Mouse (Mus musculus) right cerebral cortex, postnatal 25 days (tissue): ENCODE data around the gene Aox4.

Source experiments
- DNase-seq: peaks from one replicate; pipeline ENCODE4 v3.0.0; 2022

Gene Aox4

GRCm38 (mm10) chr1:58303726-58304125 lies 93.5 kb downstream of the Aox4 start:
- no peak for DNase-seq

DNA sequence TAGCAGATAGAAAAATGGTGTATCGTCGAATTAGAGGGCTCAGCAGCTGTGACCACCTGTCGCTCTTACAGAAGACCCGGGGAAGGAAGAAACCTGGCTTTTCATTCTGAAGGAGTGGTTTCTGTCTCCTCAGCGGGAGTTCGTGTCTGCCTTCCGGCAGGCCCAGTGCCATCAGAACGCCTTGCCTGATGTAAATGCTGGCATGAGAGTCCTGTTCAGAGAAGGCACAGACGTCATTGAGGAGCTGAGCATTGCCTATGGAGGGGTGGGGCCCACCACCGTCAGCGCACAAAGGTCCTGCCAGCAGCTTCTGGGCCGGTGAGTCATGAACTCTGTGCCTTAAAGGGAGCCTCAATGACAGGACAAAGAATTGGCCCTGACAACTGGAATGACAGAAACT lies 94.1 kb downstream of the Aox4 start:
- DNase-seq = no peak

GRCm38 (mm10) chr1:58307181-58307580 lies 97.0 kb downstream of the Aox4 start:
- DNase-seq = no peak

GRCm38 (mm10) chr1:58308594-58308993 lies 98.4 kb downstream of the Aox4 start:
- no peak for DNase-seq

DNA sequence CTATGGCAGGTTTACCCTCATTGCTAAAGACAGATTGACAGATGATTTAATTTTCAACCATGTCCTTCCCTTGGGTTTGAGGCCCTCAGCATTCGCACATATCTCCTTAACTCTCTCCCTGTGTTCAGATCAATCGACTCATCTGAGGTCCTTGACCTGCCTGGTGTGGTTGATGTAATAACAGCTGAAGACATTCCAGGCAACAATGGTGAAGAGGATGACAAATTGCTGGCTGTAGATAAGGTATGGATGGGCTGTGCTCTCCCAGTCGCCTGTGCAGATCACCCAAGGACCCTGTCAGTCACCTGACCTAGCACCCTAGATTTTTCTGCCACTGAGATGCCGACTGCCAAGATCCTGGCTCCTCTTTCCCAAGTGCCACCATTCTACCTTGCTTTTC lies 99.7 kb downstream of the Aox4 start:
- DNase-seq = no peak

DNA sequence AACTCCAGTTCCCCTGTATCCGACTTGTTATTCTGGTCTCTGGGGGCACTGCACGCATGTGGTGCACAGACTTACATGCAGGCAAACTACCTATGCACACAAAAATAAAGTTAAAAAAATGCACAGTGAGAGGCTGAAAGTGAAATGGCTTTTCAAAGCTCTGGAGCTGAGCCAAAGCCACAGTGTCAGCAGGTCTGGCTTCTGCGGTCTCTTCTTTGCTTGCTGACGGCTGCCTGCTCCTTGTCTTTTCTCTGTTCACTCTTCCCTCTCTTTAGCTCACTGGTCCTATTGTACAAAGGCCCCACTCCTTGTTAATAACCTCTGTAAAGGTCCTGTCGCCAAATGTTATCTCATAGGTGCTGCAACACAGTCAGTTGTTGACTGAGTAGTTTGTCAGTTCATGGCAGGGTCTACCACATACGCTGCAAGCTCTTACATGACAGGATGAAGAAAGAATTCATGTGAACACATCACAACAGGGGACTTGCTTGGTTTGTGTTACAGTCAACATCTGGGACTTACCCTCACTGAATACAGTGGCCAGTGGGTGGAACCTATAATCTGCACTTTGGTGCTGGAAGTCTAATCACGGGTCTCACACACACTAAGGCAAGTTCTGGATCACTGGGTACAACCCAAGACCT lies 101.1 kb downstream of the Aox4 start:
- no peak for DNase-seq

- DNase-seq = no peak
Measured at GRCm38 (mm10) chr1:58313173-58313572, 103.0 kb downstream of the Aox4 start.

GRCm38 (mm10) chr1:58315532-58315931 lies 105.3 kb downstream of the Aox4 start:
- DNase-seq = no peak
